Mouse (Mus musculus): ENCODE measurements around the gene Thap7.
"Not testable (repeated sequence)": the region's sequence is repeated elsewhere in the genome, so short reads cannot be mapped to it uniquely, and the experiment has no call there.

Gene Thap7

DNA sequence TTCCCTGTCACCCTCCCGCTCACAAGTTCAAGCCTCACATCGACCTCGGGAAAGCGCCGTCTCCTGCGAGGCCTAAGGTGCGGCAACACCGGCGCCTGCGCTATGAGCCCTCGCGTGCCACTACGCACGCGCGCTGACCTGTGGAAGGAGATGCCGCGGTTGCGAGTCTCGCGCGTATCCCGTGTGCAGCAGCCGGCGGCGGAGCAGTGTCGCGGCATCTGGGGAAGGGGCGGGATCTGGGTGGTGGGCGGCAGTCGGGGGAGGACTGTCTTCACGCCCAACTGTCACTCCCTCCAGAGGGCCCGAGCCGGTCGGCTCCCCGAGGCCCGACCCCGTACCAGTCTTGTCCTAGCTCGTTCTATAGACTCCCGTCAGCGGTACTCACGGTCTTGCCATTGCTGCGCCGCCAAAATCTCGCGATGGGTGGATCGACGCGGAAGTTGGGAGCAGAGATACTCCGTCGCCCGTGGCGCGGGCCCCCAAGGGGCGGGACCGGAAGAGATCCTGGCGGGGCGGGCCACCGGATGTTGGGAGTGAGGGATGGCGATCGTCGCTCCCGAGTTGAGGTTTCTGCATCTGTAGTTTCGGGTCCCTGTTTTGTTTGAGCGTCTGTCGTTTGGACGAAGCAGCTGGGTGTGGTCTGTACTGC is at the start of gene Thap7:
Gene Thap7, minus strand, starts transcription at position 497 of the 649 bp plus-strand sequence.
- peak; percentile 96 for DNase-seq

DNA sequence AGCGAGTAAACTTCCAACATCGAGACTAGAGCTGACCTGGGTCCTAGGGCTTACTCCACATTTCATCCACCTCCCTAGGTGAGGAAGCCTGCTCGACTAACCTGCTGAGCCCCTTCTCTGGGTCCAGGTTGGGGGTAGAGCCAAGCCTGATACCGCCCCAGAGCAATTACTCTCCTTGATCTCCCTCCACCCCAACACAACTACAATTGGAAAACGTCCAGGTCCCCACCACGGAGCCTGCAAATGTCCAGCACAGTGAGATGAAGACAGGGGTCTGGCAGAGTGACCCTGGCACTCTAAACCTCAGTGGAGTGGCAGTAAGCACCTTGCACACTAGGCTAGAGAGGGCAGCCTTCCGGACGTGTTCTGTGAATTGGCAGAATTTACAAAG is 45.9 kb upstream of the Thap7 start:
- no peak for DNase-seq

DNA sequence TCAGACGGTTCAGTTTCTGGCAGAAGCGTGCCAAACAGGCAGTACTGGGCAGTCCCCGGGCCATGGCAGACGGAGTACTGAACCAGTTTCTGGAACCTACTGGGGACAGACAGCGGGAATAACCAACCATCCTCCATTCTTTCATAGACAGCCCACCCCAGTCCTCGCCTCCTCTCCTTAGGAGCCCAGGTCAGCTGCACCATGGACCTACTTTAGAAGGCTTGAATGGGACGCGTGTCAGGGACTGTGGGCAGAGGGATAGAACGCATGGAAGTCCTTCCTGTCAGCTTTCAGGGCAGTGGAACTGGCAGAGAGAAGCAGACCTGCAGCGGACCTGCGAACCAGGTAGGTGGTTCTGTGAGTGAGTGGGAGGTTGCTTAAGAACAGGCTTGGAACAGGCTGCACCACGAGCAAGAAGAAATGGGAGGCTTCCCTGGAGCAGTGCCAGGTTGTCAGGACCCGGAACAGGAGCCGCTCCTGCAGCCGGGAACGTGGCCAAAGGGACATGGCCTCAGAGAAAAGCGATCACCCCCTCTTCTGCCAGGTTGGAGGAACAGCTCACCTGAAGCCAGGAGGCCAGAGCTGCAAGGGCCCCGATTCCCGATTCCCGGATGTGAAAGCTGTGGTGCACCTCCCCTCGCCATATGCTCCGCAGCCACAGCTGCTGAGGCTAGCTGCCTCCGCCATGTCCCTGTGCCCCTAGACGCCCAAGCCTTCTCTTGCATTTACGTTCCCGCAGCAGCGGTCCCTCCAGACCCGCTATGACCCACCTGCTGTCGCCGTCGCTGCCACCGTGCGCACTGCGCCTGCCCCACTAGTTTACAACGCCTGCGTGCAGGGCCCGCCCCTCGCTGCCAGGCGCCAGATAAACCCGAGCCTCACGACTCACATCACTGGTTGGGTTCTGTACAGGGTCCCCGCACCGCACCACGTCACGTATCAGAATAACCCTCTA is 45.2 kb upstream of the Thap7 start:
- DNase-seq, result peak; percentile 82

DNA sequence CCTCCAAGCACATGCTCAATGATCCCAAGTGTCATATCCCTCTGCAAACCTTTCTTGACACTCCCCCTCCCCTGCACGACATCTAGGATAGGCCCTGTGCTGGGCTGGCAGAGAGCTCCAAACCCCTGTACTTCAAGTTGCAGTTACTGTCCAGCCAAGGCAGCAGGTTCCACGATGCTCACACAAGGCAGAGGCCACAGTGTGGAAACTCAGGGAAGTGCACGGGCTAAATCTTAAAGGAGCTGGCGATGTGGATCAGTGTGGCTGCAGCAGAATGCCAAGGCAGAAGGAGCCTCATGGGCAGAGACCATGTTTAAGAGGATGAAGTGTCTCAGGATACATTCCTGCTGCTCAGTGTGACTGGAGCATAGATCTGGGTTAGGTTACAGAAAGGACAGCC is 35.2 kb upstream of the Thap7 start:
- no peak for DNase-seq

DNA sequence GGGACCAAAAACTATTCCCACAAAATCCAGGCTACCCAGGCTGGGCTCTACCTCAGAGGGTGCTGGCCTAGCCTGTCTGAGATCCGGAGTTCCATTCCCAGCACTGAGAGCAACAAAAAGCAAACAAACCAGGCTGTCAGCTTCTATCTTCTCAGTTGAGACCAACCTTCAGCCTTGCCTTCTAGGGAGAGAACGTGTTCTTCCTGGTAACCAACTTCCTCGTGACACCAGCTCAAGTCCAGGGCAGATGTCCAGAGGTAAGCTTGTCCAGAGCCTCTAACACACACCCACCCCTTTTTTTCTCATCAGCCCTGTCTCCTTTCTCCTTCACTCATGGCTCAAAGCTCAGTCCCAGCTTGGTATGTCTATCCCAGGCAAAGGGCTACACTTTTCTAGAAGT is 33.8 kb upstream of the Thap7 start:
- no peak for DNase-seq

DNA sequence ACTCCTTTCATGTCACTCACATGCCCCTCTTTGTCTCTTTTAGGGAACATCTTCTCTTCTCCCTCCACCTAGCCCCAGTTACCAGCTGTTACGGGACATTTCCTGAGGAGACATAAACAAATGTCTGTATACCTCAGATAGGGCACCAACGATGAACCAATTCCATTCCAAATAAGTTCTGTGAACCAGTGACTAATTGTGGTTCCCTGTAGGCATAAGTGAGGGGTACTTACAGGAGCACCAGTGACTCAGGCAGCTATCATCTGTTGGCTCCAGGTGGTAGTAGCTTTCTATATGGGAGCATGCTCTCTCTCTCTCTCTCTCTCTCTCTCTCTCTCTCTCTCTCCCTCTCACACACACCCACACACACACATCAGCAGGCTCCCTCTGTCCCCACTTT is 33.3 kb upstream of the Thap7 start:
- no peak for DNase-seq

DNA sequence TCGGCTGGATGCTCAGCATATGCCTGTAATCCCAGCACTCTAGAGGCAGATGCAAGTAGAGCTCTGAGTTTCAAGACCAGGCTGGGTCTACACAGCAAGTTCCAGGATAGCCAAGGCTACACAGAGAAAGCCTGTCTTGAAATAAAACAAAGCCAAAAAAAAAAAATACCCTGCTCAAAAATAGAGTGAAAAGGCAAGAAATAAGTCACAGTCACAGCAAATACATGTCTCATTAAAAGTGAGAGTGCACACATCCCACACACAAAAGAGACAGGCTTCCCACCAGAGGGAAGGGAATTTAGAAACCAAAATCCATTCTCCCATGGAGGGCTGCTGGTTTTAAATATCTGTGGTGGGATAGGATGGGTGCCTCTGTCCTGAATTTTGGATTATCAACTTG is 32.6 kb upstream of the Thap7 start:
- DNase-seq, result no peak

DNA sequence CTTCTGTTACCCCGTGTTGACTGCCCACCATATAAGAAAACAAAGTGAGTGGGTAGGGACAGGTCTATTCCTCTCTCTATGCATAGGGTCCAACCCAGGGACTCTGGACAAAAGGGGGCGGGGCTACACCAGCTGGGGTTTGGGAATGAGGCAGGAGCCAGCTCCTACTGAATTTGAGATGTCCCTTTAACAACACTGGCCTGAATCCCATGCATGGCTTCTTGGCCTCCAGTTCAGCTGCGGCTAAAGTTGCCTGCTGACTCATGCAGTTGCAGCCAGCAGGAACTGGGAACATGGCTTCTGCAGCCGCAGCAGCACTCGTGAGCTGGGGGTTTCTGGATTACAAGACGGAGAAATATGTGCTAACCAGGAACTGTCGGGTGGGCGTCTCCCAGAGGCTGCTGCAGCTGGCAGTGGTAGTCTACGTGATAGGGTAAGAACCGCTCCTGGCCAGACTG is 30.8 kb upstream of the Thap7 start, which contains the start of gene P2rx6:
Gene P2rx6, plus strand, starts transcription at position 135 of the 458 bp plus-strand sequence.
- no peak for DNase-seq

DNA sequence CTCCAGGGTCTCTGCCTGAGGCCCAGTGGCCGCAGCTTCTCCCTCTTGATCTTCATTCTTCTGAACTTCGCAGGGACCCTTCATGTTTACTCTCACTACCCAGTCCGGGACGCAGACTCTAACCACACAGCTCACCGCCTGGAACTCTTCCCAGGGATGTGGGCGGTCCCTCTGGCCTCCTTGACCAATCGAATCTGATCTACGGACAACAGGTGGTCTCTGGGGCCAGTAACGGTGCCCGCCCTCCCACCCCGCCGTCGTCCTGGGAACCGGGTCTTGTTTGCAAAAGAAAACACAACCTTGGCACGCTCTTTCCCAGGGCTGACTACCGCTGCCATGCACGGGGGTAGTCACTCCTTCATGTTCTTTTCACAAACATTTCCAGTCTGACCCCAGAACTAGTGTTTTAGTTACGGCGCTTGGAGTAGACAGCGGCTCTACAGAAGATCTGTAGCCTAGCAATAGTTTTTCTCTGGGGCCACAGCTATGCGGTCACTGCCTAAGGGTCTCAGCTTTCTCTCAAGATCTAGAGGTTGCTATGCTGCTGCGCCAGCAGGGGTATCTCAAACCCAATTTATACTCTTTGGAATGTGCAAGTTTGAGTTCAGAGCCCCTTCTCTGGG is 30.3 kb upstream of the Thap7 start, which contains the start of gene Lrrc74b:
Gene Lrrc74b, minus strand, starts transcription at position 120 of the 623 bp plus-strand sequence.
- DNase-seq, result no peak

DNA sequence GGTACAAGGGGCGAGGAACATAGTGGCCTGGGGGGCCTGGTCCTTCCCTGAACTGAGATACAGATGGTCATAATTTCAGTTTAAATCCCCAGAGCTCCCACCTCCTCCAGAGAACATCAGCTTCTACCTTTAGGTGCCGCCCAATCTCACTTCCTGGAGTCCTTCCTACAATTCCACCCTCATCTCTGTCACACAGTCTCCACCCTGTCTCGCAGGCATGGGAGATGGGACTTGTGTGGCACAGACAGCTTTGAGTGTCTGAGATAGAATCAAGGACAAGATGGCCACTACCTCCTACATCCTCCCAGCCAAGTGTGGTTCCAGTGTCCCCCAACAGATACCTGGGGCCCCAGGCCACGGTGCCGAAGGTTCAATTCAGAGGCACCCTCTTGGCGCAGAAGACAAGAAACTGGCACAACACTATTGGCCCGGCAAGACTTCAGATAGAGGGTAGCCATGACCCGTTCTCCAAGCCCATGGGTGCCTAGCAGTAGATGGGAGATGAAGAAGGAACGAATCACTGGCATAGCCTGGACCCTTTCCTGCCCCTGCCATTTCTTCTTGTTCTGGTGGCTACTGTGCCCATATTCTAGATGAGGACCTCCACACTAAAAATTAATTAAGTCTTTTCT is 28.6 kb upstream of the Thap7 start:
- DNase-seq, result no peak

DNA sequence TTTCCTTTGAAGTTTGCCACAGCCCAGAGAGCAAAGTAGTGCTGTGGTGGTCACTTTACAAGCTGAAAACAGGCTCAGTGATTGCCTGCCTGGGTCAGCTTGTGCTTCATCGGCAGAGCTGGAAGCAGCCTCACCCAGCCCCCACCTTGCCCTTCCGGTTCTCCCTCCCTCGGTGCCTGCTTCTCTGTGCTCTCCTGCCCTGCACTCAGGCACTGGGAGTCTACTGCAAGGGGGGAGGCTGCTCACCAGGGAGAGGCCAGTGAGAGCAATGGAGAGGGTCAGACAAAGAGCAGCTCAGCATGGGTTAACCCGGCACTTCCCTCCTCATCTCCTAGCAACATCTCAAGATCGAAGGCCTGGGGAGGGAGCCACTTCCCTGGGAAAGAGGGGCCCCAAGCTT is 27.9 kb upstream of the Thap7 start:
- DNase-seq, result no peak

DNA sequence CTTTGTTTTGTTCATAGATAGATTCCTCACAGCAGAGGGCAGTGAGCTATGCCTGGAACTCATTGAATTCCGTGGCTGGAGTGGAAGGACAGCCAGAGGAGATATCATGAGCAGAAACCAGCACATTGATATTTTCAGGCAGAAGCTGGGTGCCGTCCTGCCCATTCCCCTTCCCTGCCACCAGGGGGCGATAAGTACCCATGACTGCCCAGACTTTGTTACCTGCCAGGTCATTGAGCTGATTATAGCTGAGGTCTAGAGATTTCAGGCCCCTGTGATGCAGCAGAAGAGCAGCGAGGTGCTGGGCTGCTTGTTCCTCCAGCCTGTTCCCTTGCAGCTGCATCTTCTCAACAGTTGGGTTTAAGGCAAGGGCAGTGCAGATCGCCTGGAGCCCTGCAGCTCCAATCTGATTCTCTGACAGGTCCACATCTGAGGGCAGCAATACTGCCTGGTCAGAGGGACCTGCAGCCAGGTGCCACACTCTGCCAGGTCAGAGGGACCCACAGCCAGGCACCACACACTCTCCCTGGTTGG is 27.1 kb upstream of the Thap7 start:
- DNase-seq, result peak; percentile 77

DNA sequence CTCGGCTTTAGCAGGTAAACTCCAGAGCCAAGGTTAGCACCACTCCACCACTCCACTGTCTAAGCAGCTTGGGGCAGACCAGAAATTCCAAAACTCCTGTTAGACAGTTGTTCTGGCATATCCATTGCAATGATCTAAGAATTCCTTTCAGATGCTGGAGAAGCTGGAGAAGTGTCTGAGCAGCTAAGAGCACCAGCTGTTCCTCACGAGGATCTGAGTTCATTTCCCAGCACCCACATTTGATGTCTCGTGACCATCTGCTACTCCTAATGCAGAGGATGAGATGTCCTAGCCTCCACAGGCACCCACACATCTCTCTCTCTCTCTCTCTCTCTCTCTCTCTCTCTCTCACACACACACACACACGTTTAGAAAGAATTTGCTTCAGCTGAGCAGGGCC is 26.0 kb upstream of the Thap7 start:
- DNase-seq, result no peak

DNA sequence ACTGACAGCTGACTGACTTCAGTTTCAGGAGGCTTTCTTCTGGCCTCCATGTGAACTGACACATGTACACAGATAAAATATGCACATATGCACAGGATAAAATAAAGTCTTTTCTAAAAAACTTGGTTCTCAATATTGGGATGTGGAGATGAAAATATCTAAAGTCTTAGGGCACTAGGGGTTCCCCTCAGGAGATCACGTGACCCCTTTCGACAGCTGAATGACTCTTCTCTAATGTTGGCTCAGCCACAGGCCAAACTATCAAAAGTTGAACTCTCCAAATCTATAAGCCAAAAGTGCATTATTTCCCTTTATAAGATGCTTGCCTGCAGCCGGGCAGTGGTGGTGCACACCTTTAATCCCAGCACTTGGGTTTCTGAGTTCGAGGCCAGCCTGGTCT is 25.2 kb upstream of the Thap7 start:
- no peak for DNase-seq

DNA sequence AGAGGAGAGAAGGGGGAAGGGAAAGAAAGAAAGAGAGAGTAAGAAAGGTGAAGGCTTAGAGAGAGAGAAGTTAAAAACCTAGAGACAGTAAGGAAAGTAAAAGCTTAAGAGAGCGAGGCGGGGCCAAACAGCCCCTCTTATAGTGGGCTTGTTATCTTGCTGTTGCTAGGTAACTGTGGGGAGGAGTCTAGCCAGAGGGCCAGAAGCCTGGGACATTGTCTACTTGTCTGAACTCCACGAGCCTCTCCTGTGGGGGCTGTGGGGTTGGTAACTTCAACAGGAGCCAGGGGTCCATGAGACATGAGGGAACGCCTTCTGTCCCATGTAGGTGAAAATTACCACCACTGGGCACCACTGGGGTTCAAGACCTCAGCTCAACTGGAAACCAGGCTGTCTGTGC is 23.8 kb upstream of the Thap7 start:
- DNase-seq, result not testable (repeated sequence)

DNA sequence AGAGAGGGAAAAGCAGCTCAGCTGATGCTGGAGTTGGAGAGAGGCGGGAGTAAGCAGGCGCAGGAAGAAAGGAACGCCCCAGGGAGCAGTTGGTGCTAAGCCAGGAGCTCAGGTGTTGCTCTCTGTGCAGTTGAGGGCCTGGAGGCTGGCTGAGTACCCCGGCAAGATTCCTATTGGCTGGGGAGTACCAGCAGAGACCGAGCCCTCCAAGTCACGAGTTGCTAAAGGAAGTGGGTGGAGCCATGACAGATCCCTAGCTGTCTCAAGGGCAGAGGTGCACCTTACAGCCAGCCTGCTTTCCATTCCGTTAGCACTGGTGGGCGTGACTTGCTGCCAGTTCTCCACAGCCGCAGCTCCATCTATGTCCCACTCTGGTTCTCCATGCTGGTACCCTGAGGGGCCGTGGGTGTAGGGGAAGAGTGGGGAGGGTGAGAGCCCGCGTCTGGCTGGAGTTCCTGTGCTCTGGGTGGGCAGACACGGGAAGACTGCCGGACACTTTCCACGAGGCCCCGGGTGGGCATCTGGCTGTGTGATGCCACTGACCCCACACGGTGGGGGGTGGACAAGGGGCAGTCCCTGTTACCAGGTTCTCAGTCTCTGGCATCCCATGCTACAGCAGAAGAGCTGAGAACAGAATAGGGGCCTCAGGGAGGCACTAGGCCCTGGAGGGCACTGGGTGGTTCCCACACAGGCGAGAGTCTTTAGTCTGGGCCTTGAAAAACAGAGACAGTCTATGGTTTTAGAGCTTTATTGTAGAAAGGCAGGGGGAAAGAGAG is 23.2 kb upstream of the Thap7 start:
- no peak for DNase-seq

DNA sequence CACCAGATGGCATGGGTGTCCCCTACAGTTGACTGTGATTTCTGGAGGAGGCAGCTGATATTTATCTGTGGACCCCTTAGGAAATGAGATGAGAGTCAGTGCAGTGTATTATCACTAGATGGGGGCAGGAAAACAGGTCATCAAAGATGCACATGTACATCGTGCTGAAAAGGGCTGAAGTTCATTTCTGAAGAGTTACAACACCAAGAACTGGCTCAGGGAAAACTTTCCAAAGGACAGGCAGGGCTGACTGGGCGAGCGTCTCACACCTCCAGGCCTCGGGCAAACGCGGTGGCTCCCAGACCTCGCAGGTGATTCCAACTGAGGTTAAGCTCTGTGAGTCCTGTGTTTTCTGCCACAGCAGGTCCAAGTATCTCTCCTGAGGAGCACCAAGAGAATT is 21.9 kb upstream of the Thap7 start:
- DNase-seq, result no peak

DNA sequence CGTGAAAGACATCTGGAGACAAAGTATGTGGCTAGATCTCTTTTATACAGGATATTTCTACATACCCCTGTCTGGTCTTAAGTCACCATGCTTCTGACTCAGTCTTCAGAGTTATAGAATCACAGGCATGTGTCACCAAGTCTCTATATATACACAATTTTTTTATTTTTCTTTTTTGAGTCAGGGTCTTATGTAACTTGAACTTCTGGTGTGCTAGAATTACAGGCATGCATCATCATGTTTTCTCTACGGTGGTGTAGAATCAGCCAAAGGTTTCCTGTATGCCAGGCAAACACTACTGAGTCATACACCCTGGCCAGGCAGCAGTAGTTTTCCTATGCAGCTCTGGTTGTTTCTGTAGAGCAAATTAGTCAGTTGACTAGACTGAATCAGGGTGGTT is 11.7 kb upstream of the Thap7 start:
- DNase-seq, result no peak

DNA sequence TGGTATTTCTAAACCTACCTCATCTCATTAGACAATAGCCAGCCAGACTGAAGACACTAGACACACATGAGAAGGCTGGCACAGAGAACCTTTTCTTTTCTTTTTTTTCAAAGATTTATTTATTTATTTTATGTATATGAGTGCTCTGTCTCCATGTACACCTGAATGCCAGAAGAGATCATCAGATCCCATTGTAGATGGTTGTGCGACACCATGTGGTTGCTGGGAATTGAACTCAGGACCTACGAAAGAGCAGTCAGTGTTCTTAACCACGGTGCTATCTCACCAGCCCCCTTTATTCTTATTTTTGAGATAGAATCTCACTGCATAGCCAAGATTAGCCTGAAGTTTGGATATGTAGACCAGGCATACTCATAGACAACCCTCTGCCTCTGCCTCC is 5.6 kb upstream of the Thap7 start:
- no peak for DNase-seq

DNA sequence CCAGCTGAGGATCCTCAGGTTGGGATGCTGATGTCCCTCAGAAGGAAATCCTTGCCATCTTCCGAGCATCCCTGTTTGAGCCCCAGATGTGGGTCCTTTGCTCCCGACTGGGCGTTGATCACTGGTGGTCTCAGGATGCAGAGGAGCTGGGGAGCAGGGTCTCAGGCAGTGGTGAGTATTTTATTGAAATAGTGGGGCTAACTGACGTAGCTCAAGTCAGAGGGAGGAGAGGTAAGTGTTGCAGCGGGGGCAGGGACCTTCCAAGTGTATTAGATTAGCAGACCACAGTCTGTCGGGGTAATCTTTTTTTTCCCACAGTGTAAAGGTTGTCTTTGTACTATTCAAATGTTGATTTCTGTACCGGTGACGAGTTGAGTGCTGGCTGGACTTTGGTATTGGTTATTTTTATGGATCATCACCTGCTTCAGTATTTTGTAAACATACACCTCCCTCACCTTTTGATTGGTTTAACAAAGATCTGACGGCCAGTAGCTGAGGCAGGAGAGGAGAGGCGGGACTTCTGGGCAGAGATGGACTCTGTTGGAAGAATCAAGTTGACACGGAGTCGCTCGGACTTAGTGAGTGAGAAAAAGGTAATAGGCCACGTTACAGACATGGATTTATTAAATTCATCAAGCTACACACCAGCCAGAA is 1.9 kb upstream of the Thap7 start:
- DNase-seq, result no peak

DNA sequence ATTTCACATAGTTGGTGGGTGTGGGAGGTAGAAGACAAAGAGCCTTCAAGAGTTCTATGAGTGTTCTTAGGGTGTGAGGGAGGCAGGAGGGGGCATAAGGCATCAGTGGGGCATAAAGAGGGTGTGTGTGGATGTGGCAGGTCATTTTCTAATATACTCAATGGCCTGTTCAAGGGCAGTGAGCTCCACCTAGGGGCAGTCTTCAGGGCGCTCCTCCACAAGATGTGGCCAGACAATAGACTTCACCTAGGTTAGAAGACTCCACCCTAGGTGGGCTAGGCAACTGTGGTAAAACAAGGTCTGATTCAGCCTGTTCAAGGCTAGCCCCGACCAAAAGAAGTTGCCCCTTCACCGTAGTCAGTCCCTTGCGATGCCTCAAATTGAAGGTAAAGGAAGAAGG is 1.3 kb upstream of the Thap7 start:
- no peak for DNase-seq

All from right cerebral cortex, postnatal 25 days (tissue).